Mouse (Mus musculus) A20 (cell line): ENCODE data around the gene Fbl.
"Not testable (repeated sequence)": the region's sequence is repeated elsewhere in the genome, so short reads cannot be mapped to it uniquely, and the experiment has no call there.

ENCODE experiments used
- DNase-seq: peaks from one replicate; pipeline ENCODE4 v3.0.0-alpha.2; 2011; ENCODE audit warnings: low read depth, low spot score

Fbl gene

GRCm38 (mm10) chr7:28169489-28170422 is at the start of gene Fbl:
Gene Fbl (plus strand): TSS chr7:28169710.
- DNase-seq = peak; percentile 95

GRCm38 (mm10) chr7:28129166-28129565 is 40.3 kb upstream of the Fbl start, which contains the start of gene 9530053A07Rik:
Gene 9530053A07Rik (plus strand): TSS chr7:28129466.
- no peak for DNase-seq

GRCm38 (mm10) chr7:28137613-28138012 is 31.9 kb upstream of the Fbl start:
- peak; percentile 26 for DNase-seq

- peak; percentile 57 for DNase-seq
These were observed 21.2 kb upstream of the Fbl start for GRCm38 (mm10) chr7:28148263-28148662.

GRCm38 (mm10) chr7:28149841-28150240 is 19.7 kb upstream of the Fbl start:
- no peak for DNase-seq

GRCm38 (mm10) chr7:28151584-28152221 is 17.8 kb upstream of the Fbl start:
- DNase-seq = peak; percentile 67

- DNase-seq = not testable (repeated sequence)
These were observed 15.9 kb upstream of the Fbl start for GRCm38 (mm10) chr7:28153595-28153994.

GRCm38 (mm10) chr7:28159292-28159691 is 10.2 kb upstream of the Fbl start:
- no peak for DNase-seq

GRCm38 (mm10) chr7:28159893-28160292 is 9.6 kb upstream of the Fbl start:
- DNase-seq = no peak

GRCm38 (mm10) chr7:28161163-28161749 is 8.3 kb upstream of the Fbl start:
- DNase-seq = no peak

GRCm38 (mm10) chr7:28165406-28165805 is 4.1 kb upstream of the Fbl start:
- DNase-seq = peak; percentile 31

GRCm38 (mm10) chr7:28168320-28169115 is 992 bp upstream of the Fbl start:
- peak; percentile 87 for DNase-seq

GRCm38 (mm10) chr7:28175358-28175757 is 5.8 kb downstream of the Fbl start:
- peak; percentile 42 for DNase-seq

GRCm38 (mm10) chr7:28179228-28179627 is 9.7 kb downstream of the Fbl start, which contains the start of gene Dyrk1b:
Gene Dyrk1b (plus strand): TSS chr7:28179469.
- peak; percentile 98 for DNase-seq

- DNase-seq = peak; percentile 94
These were observed 10.3 kb downstream of the Fbl start for GRCm38 (mm10) chr7:28179741-28180377.

- no peak for DNase-seq
These were observed 11.4 kb downstream of the Fbl start for GRCm38 (mm10) chr7:28180890-28181289.

- no peak for DNase-seq
These were observed 11.9 kb downstream of the Fbl start for GRCm38 (mm10) chr7:28181376-28181775.

- no peak for DNase-seq
These were observed 12.8 kb downstream of the Fbl start for GRCm38 (mm10) chr7:28182320-28182719.

- no peak for DNase-seq
These were observed 16.4 kb downstream of the Fbl start for GRCm38 (mm10) chr7:28185884-28186283.

GRCm38 (mm10) chr7:28186631-28187030 is 17.1 kb downstream of the Fbl start:
- no peak for DNase-seq

GRCm38 (mm10) chr7:28191489-28191888 is 22.0 kb downstream of the Fbl start:
- no peak for DNase-seq
